Mouse (Mus musculus) lung, postnatal 0 days (tissue): ENCODE data around the gene Slc16a14. TPM values are rescaled to one million over a fixed set of nuclear protein-coding genes. Genes with fewer than 3 reads are reported as not detected.

Experiments used
- ATAC-seq: fragments of 200-750 bp; cut with Nextera tagmentation; 2 replicates; pipeline ENCODE4 v1.8.0; 2017; ENCODE audit warnings: moderate library complexity
- DNase-seq: peaks from one replicate; pipeline ENCODE4 v3.0.0-alpha.2; 2016; ENCODE audit warnings: low spot score
- H3K27ac ChIP-seq: fragments of 300-500 bp; sonication (generic); 2 replicates; pipeline ENCODE4 v1.5.1; 2014; ENCODE audit warnings: antibody characterized with exemption, mild to moderate bottlenecking, low read length, mixed read lengths
- H3K27me3 ChIP-seq: fragments of 300-500 bp; sonication (generic); replicated peaks from 2 replicates; pipeline ENCODE4 v1.6.1; 2014; ENCODE audit warnings: low read length, mixed read lengths; ENCODE audit not compliant: insufficient read depth
- H3K36me3 ChIP-seq: fragments of 300-500 bp; sonication (generic); 2 replicates; pipeline ENCODE4 v1.6.1; 2014; ENCODE audit warnings: low read length, mixed read lengths; ENCODE audit not compliant: insufficient read depth
- H3K4me1 ChIP-seq: fragments of 300-500 bp; sonication (generic); 2 replicates; pipeline ENCODE4 v1.6.1; 2014; ENCODE audit warnings: antibody characterized with exemption, low read depth, low read length, mixed read lengths; ENCODE audit not compliant: insufficient read depth
- H3K4me2 ChIP-seq: fragments of 300-500 bp; sonication (generic); replicated peaks from 2 replicates; pipeline ENCODE4 v1.6.1; 2014; ENCODE audit warnings: low read depth, mild to moderate bottlenecking, low read length, moderate library complexity, mixed read lengths
- H3K4me3 ChIP-seq: fragments of 300-500 bp; sonication (generic); 2 replicates; pipeline ENCODE4 v1.5.1; 2014; ENCODE audit warnings: low read depth, low read length
- H3K9ac ChIP-seq: fragments of 300-500 bp; sonication (generic); replicated peaks from 2 replicates; pipeline ENCODE4 v1.6.1; 2014; ENCODE audit warnings: low read depth, mild to moderate bottlenecking
- H3K9me3 ChIP-seq: fragments of 300-500 bp; sonication (generic); 2 replicates; pipeline ENCODE4 v1.6.1; 2016; ENCODE audit warnings: low read length, mixed read lengths
- CTCF ChIP-seq: IDR thresholded peaks from 2 replicates; pipeline ENCODE4 v1.5.1; 2016; ENCODE audit warnings: antibody characterized with exemption, mild to moderate bottlenecking
- EP300 ChIP-seq: IDR thresholded peaks from 2 replicates; pipeline ENCODE4 v1.6.1; 2016; ENCODE audit warnings: antibody characterized with exemption, mild to moderate bottlenecking, control low read depth
- WGBS: fragments of 180-500 bp; shearing (Covaris S2); extraction: QIAGEN DNeasy Blood & Tissue Kit; methylation state at CpG from one replicate; pipeline ENCODE4 v1.1.7; 2014; 5-methylcytosine and 5-hydroxymethylcytosine counted together
- polyA plus RNA-seq: library from polyadenylated mRNA; unstranded; fragments of >200 nt; fragmentation: Nextera tagmentation; extraction: Ambion mirVana; gene quantifications from 2 replicates; pipeline ENCODE4 v1.2.1, GENCODE M21; 2015

Slc16a14 gene
- polyA plus RNA-seq, 1 experiment from 2014 or later, result 0.04 TPM

DNA sequence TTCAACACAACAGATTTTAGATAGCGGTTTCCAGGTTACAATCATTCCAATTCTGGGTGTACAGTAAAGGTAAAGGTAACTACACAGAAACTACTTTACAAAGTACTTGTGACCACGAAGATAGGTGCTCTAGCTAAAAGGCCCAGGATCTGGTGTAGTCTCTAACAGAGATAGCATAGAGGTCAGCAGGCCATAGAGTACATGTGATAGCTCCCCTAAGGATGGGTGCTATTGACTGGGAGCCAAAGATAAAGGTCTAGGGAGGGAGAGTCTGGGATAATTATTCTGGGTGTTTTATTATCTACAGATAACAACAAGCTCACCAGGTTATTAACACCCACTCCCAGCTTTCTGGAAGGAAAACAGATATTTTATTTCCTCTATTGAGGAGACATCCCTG is 11.5 kb downstream of the Slc16a14 start:
- Histone ChIP-seq H3K27me3 (no peaks in the 10 kb centered on the region), H3K4me1 (no peaks in the 10 kb centered on the region), H3K9me3 (no peaks in the 10 kb centered on the region), H3K9ac (no peak overlapping the region), H3K4me2 (no peak overlapping the region), H3K27ac (no peak overlapping the region), H3K4me3 (no peak overlapping the region), H3K36me3 (no peaks in the 10 kb centered on the region)
- no peak for DNase-seq
- ATAC-seq, result no peak
- 69% methylated on average over 2 of the region's 2 CpGs for WGBS
- TF ChIP-seq CTCF (no peak), EP300 (no peak)

DNA sequence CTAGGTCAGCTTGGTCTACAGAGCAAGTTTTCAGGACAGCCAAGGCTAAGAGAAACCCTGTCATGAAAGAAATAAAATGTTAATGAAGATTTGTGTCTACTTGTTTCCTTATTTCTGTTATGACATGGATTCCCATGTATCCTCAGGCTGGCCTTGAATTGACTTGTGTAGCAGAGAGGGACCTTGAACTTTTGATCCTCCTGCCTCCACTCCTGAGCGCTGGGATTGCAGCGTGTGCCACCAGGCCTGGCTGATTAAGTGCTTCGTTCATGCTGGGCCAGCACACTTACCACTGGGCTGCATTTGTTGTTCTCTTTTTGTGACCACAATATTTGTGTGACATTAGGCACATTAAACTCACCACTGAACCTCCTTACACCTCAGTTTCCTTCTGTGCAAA is 16.1 kb downstream of the Slc16a14 start:
- WGBS, result 84% methylated on average over 3 of the region's 3 CpGs
- ATAC-seq (no peak), DNase-seq (no peak)
- Histone ChIP-seq H3K4me3 (no peak overlapping the region), H3K4me2 (no peak overlapping the region), H3K36me3 (no peaks in the 10 kb centered on the region), H3K27me3 (no peaks in the 10 kb centered on the region), H3K27ac (no peak overlapping the region), H3K9me3 (no peaks in the 10 kb centered on the region), H3K4me1 (no peaks in the 10 kb centered on the region), H3K9ac (no peak overlapping the region)
- TF ChIP-seq EP300 (no peak), CTCF (no peak)

DNA sequence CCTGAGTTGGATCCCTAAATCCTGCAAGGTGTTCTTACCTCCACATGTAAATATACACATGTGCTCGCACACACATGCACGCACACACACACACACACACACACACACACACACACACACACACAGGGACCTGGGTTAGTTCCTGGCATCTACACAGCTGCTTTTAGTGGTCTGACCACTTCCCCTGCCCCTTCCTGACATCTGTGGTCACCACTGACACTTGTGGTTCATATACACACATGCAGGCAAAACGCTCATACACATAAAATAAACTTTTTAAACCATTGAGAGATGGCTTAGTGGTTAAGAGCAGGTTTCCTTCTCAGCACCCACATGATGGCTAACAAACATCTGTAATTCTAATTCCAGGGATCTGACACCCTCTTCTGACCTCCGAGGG is 19.9 kb downstream of the Slc16a14 start:
- no peaks in the 10 kb centered on the region for H3K4me1 ChIP-seq
- H3K4me2 ChIP-seq, result no peak overlapping the region
- WGBS, result 58% methylated on average over 2 of the region's 4 CpGs
- no peak overlapping the region for H3K4me3 ChIP-seq
- TF ChIP-seq CTCF, result no peak
- TF ChIP-seq EP300, result no peak
- H3K9ac ChIP-seq, result no peak overlapping the region
- ATAC-seq (no peak), DNase-seq (no peak)
- no peaks in the 10 kb centered on the region for H3K27me3 ChIP-seq
- H3K27ac ChIP-seq, result no peak overlapping the region
- H3K9me3 ChIP-seq, result no peaks in the 10 kb centered on the region
- no peaks in the 10 kb centered on the region for H3K36me3 ChIP-seq

DNA sequence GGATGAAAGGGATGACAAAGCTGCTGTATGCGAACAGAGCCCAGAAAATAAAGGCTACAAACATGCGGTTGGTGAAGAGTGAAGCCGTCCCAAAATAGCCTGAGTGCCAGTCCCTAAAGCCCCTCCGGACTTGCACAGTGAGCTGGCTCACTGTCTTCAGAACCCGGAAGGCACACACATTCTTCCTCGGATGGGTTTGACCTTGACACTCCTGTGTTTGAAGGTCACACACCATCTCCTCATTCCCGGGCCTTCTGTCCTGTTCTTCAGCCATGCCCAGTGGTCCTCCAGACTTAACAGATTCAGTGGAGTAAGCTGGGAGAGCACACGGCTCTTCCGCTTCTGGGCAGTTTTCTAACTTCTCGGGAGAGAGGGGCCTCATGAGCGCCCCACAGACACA is 22.4 kb downstream of the Slc16a14 start:
- 85% methylated on average over 11 of the region's 11 CpGs for WGBS
- no peak overlapping the region for H3K4me3 ChIP-seq

DNA sequence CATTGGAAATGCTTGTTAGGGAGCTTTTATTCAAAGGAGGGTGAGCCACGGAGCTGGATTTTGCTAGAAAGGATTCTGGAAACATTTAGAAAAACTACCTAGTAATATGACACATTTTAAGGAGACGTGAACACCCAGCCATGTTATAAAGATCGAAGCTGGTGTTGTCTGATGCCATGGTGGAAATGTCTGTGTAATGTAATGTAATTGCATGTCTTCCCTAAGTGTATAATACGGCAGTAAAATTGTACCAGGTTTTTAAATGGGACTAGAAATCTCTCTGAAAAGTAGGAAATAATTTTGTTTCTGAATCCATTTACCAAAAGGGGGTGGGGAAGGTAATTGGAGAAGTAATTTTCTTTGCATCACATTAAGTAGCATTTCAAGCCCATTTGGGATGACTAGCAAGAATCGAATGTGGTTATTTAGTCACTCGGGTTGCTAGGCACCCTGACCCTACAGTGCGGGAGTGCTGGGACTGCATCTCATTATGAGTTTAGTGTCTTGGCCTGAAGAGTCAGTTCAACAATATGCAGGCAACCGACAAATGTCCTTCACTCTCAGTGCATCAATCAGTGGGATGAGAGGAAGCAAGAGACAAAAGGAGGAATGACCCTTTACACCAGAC is 24.6 kb downstream of the Slc16a14 start:
- no peak overlapping the region for H3K4me2 ChIP-seq
- H3K36me3 ChIP-seq, result no peaks in the 10 kb centered on the region
- H3K27me3 ChIP-seq, result no peaks in the 10 kb centered on the region
- no peak overlapping the region for H3K9ac ChIP-seq
- no peak overlapping the region for H3K27ac ChIP-seq
- H3K9me3 ChIP-seq, result no peaks in the 10 kb centered on the region
- no peak for TF ChIP-seq EP300
- no peak overlapping the region for H3K4me3 ChIP-seq
- WGBS, result 75% methylated on average over 8 of the region's 8 CpGs
- ATAC-seq, result no peak
- DNase-seq, result no peak
- no peaks in the 10 kb centered on the region for H3K4me1 ChIP-seq

More for the DNA sequence above, 22.4 kb downstream of the Slc16a14 start:
- ATAC-seq (no peak), DNase-seq (no peak)
- Histone ChIP-seq H3K4me2 (no peak overlapping the region), H3K27me3 (no peaks in the 10 kb centered on the region), H3K4me1 (no peaks in the 10 kb centered on the region), H3K9me3 (no peaks in the 10 kb centered on the region), H3K27ac (no peak overlapping the region), H3K36me3 (no peaks in the 10 kb centered on the region), H3K9ac (no peak overlapping the region)
- TF ChIP-seq CTCF, result no peak
- TF ChIP-seq EP300, result no peak

DNA sequence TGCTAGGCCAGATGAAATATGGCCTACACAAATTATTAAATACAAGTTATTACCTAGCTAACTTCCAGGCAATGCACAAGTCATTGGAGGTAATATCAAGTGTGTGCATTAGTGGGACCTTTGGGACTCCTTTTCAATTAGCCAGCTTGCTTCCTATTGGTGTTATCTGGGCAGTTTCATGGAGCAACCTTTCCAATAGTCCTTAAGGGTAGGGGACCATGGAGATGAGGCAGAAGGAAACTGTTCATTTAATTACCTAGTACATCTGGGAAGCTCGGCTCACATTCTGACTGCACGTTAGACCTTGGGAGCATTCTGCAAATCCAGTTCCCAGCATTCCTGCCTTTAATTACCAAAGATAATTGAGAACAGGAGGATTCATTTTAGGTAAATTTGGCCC is 30.5 kb downstream of the Slc16a14 start:
- Histone ChIP-seq H3K27me3 (no peaks in the 10 kb centered on the region), H3K9ac (no peak overlapping the region), H3K36me3 (no peaks in the 10 kb centered on the region), H3K4me3 (no peak overlapping the region), H3K27ac (no peak overlapping the region), H3K4me2 (no peak overlapping the region), H3K9me3 (no peaks in the 10 kb centered on the region), H3K4me1 (no peaks in the 10 kb centered on the region)
- ATAC-seq, result no peak
- DNase-seq, result no peak
- TF ChIP-seq EP300 (no peak), CTCF (no peak)
- 91% methylated on average over 2 of the region's 2 CpGs for WGBS

DNA sequence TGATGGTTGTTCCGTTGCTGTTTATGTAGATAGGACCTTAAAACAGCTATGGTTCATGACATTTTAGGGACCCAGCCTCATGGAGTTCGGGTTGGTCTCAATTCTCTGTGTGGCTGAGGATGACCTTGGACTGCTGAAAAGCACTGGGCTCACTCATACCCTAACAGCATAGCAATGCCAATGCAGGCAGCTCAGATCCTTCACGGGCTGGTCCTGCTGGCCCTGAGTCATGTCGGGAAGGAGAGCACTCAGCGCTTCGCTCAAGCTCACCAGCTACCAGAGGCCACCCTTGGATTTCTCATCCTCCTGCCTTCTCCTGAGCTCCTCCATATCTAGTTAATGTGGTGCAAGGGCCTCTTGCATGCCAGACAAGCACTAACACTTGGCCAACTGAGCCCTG is 35.8 kb downstream of the Slc16a14 start:
- H3K9me3 ChIP-seq, result no peaks in the 10 kb centered on the region
- H3K4me3 ChIP-seq, result no peak overlapping the region
- no peak overlapping the region for H3K4me2 ChIP-seq
- TF ChIP-seq CTCF (no peak), EP300 (no peak)
- DNase-seq (no peak), ATAC-seq (no peak)
- WGBS, result 88% methylated on average over 6 of the region's 6 CpGs
- no peak overlapping the region for H3K9ac ChIP-seq
- no peak overlapping the region for H3K27ac ChIP-seq
- H3K36me3 ChIP-seq, result no peaks in the 10 kb centered on the region
- H3K27me3 ChIP-seq, result no peaks in the 10 kb centered on the region
- H3K4me1 ChIP-seq, result no peaks in the 10 kb centered on the region
